Mouse (Mus musculus) CH12.LX (cell line): ENCODE measurements around the gene Htatsf1. TPM values are rescaled to one million over a fixed set of nuclear protein-coding genes. Genes with fewer than 3 reads are reported as not detected.

ENCODE experiments used
- DNase-seq: peaks from one replicate; pipeline ENCODE4 v3.0.0-alpha.2; 2013; ENCODE audit errors: extremely low read depth
- H3K27ac ChIP-seq: 2 replicates; pipeline ENCODE4 v1.5.1; 2012; ENCODE audit warnings: low read depth, mild to moderate bottlenecking, control low read depth, moderate library complexity; ENCODE audit not compliant: insufficient read depth
- H3K27me3 ChIP-seq: replicated peaks from 2 replicates; pipeline ENCODE3; 2012; ENCODE audit warnings: inconsistent platforms
- H3K36me3 ChIP-seq, 2 experiments: replicated peaks in 1 of 2; 2 replicates each; pipeline versions ENCODE3 to v1.6.1; 2012; ENCODE audit warnings: inconsistent platforms in 1 of 2, low read length in 1 of 2, mild to moderate bottlenecking in 1 of 2, mixed read lengths in 1 of 2, moderate library complexity in 1 of 2; ENCODE audit not compliant: control insufficient read depth in 1 of 2, insufficient read depth in 1 of 2
- H3K4me1 ChIP-seq, 2 experiments: 2 replicates each; pipeline ENCODE4 v1.6.1; 2012; ENCODE audit warnings: inconsistent platforms in 1 of 2, moderate library complexity in 1 of 2; ENCODE audit not compliant: insufficient read depth in 2 of 2, control insufficient read depth in 1 of 2
- H3K4me2 ChIP-seq: 2 replicates; pipeline ENCODE4 v1.6.1; 2012; ENCODE audit warnings: low read depth, mild to moderate bottlenecking, control low read depth; ENCODE audit not compliant: poor library complexity, insufficient read depth, severe bottlenecking
- H3K4me3 ChIP-seq, 3 experiments: fragments of 150-350 bp in 1 of 3; sonication (generic) in 1 of 3; replicated peaks in 1 of 3; 2 replicates each; pipeline versions ENCODE3 to v1.5.1; 2011 to 2012; ENCODE audit warnings: low read depth in 2 of 3, low read length in 2 of 3, mild to moderate bottlenecking in 2 of 3, moderate library complexity in 2 of 3, control low read depth in 1 of 3, improper control_type of control experiment in 1 of 3, inconsistent platforms in 1 of 3, mixed read lengths in 1 of 3; ENCODE audit not compliant: poor library complexity in 1 of 3
- H3K79me2 ChIP-seq: replicated peaks from 2 replicates; pipeline ENCODE4 v1.6.1; 2012; ENCODE audit warnings: mild to moderate bottlenecking, moderate library complexity; ENCODE audit not compliant: control insufficient read depth, poor library complexity, insufficient read depth, severe bottlenecking; ENCODE audit errors: extremely low read depth
- H3K9ac ChIP-seq: 2 replicates; pipeline ENCODE4 v1.6.1; 2012; ENCODE audit warnings: low read depth, mild to moderate bottlenecking, control low read depth, moderate library complexity; ENCODE audit not compliant: insufficient read depth
- H3K9me3 ChIP-seq: replicated peaks from 2 replicates; pipeline ENCODE3; 2012; ENCODE audit warnings: low read length, inconsistent platforms, mixed read lengths
- CHD1 ChIP-seq: IDR thresholded peaks from 2 replicates; pipeline ENCODE4 v1.6.1; 2012; ENCODE audit warnings: low read depth, low read length, improper control_type of control experiment, inconsistent platforms
- E2F4 ChIP-seq: IDR thresholded peaks from 2 replicates; pipeline ENCODE4 v1.6.1; 2011; ENCODE audit warnings: low read depth, low read length, improper control_type of control experiment; ENCODE audit not compliant: insufficient replicate concordance
- HCFC1 ChIP-seq: IDR thresholded peaks from 2 replicates; pipeline ENCODE4 v1.6.1; 2012; ENCODE audit warnings: low read depth, mild to moderate bottlenecking, inconsistent platforms, low read length, improper control_type of control experiment
- JUND ChIP-seq: conservative IDR thresholded peaks from 2 replicates; pipeline ENCODE4 v1.6.1; 2011; ENCODE audit warnings: low read depth, low read length, improper control_type of control experiment
- KAT2A ChIP-seq: IDR thresholded peaks from 2 replicates; pipeline ENCODE4 v1.6.1; 2012; ENCODE audit warnings: low read length, improper control_type of control experiment, inconsistent platforms; ENCODE audit not compliant: insufficient replicate concordance
- MAFK ChIP-seq: IDR thresholded peaks from 2 replicates; pipeline ENCODE4 v1.6.1; 2011; ENCODE audit warnings: low read length, improper control_type of control experiment; ENCODE audit not compliant: insufficient replicate concordance
- MAZ ChIP-seq: IDR thresholded peaks from 2 replicates; pipeline ENCODE4 v1.6.1; 2012; ENCODE audit warnings: low read depth, mild to moderate bottlenecking, inconsistent platforms, low read length, improper control_type of control experiment, moderate library complexity
- MEF2A ChIP-seq: IDR thresholded peaks from 2 replicates; pipeline ENCODE4 v1.6.1; 2014; ENCODE audit warnings: low read depth, mild to moderate bottlenecking, inconsistent platforms, low read length, improper control_type of control experiment, borderline replicate concordance
- MYC ChIP-seq: IDR thresholded peaks from 2 replicates; pipeline ENCODE4 v1.6.1; 2011; ENCODE audit warnings: low read depth, mild to moderate bottlenecking, improper control_type of control experiment, low read length
- NRF1 ChIP-seq: IDR thresholded peaks from 2 replicates; pipeline ENCODE4 v1.6.1; 2014; ENCODE audit warnings: low read depth, mild to moderate bottlenecking, inconsistent platforms, low read length, improper control_type of control experiment, moderate library complexity
- POLR2A ChIP-seq: IDR thresholded peaks from 2 replicates; pipeline ENCODE4 v1.6.1; 2011; ENCODE audit warnings: low read depth, mild to moderate bottlenecking, improper control_type of control experiment, low read length
- POLR2AphosphoS2 ChIP-seq: IDR thresholded peaks from 2 replicates; pipeline ENCODE4 v1.6.1; 2011; ENCODE audit warnings: low read depth, low read length, improper control_type of control experiment
- RAD21 ChIP-seq: IDR thresholded peaks from 2 replicates; pipeline ENCODE4 v1.6.1; 2011; ENCODE audit warnings: low read depth, mild to moderate bottlenecking, low read length, improper control_type of control experiment, moderate library complexity
- SMC3 ChIP-seq: IDR thresholded peaks from 2 replicates; pipeline ENCODE4 v1.6.1; 2011; ENCODE audit warnings: low read depth, low read length, improper control_type of control experiment
- TBP ChIP-seq: conservative IDR thresholded peaks from 2 replicates; pipeline ENCODE4 v1.6.1; 2011; ENCODE audit warnings: low read depth, low read length, improper control_type of control experiment
- USF1 ChIP-seq: IDR thresholded peaks from 2 replicates; pipeline ENCODE4 v1.6.1; 2014; ENCODE audit warnings: low read depth, mild to moderate bottlenecking, inconsistent platforms, low read length, improper control_type of control experiment
- USF2 ChIP-seq: conservative IDR thresholded peaks from 2 replicates; pipeline ENCODE4 v1.6.1; 2011; ENCODE audit warnings: low read depth, low read length, improper control_type of control experiment
- ZMIZ1 ChIP-seq: IDR thresholded peaks from 2 replicates; pipeline ENCODE4 v1.6.1; 2012; ENCODE audit warnings: low read depth, mild to moderate bottlenecking, inconsistent platforms, low read length, improper control_type of control experiment
- dilution Hi-C: fragments of 300-500 bp; cut with MboI; formaldehyde crosslinking; loops from 2 replicates; pipeline ENCODE4 v1.14.3; 2020; ENCODE audit warnings: low sequenced_read_pairs; ENCODE audit not compliant: extremely low pct_unique_long_range_greater_than_20kb, extremely low pct_ligation_motif_present
- in situ Hi-C: fragments of 300-500 bp; cut with MboI; formaldehyde crosslinking; loops from 3 replicates; pipeline ENCODE4 v1.14.3; 2019; ENCODE audit warnings: low sequenced_read_pairs, low pct_ligation_motif_present, low pct_unique_long_range_greater_than_20kb, mixed read lengths
- polyA plus RNA-seq: library from polyadenylated mRNA; unstranded; fragments of >175 nt; gene quantifications from 2 replicates; pipeline ENCODE4 v1.2.1, GENCODE M21; 2012; ENCODE audit warnings: low read depth; ENCODE audit not compliant: insufficient read length
- total RNA-seq, 2 experiments: library from RNA; depleted of rRNA; stranded (reverse); fragments of 300-350 nt in 1 of 2; fragments of >200 nt in 1 of 2; gene quantifications; 2 replicates each; pipeline ENCODE4 v1.2.3; 2012 to 2014

Htatsf1 gene
- total and polyA plus RNA-seq, 3 experiments = 22.4 to 45.5 (median 22.6) TPM

DNA sequence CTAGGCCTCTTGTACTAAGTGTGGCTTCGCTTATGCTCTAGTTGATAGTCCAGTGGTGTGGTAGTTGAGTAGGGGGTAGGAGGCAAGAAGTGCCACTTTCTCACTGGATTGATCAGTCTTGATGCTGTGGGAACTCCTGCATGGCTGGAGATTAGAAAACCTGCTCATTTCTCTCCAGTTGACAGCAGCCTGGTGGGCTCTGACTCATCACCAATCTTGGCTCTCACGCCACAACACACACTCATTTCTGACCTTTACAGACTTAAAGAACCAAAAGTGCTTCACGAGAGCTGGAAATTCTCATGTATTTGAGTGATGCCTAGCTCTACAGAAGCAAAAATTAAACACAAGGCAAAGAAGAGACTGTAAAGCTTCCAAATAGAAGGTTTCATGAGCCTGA, 53.6 kb downstream of the Htatsf1 start:
- no peak overlapping the region for H3K4me2 ChIP-seq
- no peak for DNase-seq
- H3K27me3 ChIP-seq = no peaks in the 10 kb centered on the region
- no peaks in the 10 kb centered on the region for H3K9me3 ChIP-seq
- in situ Hi-C loops = no loop called here
- TF ChIP-seq RAD21 = no peak
- TF ChIP-seq POLR2A = no peak
- TF ChIP-seq MEF2A = no peak
- no peak for TF ChIP-seq ZMIZ1
- no peak for TF ChIP-seq NRF1
- no peak for TF ChIP-seq KAT2A
- TF ChIP-seq TBP = no peak
- no peak for TF ChIP-seq MAFK
- TF ChIP-seq SMC3 = no peak
- no peak for TF ChIP-seq MAZ
- no peak for TF ChIP-seq USF2
- no peak for TF ChIP-seq HCFC1
- TF ChIP-seq POLR2AphosphoS2 = no peak
- no peak for TF ChIP-seq JUND
- no peak for TF ChIP-seq USF1
- no peak for TF ChIP-seq MYC
- TF ChIP-seq CHD1 = no peak
- TF ChIP-seq E2F4 = no peak
- H3K27ac ChIP-seq = no peak overlapping the region
- no peaks in the 10 kb centered on the region for H3K36me3 ChIP-seq
- no peak overlapping the region for H3K9ac ChIP-seq
- no peaks in the 10 kb centered on the region for H3K4me1 ChIP-seq
- dilution Hi-C loops = no loop called here
- H3K4me3 ChIP-seq = no peak overlapping the region
- H3K79me2 ChIP-seq = no peaks in the 10 kb centered on the region

Other genes with a start within 250 kb of the Htatsf1 start
- gene Map7d3, start 231.3 kb upstream of the Htatsf1 start, total RNA-seq (2012; rRNA removed) = not detected in 2 replicates
- not detected in 2 replicates for gene Map7d3, start 231.3 kb upstream of the Htatsf1 start, total RNA-seq (2014; rRNA removed)
- gene Map7d3, start 231.3 kb upstream of the Htatsf1 start, polyA plus RNA-seq = not detected in 2 replicates
- not detected in 2 replicates for gene Adgrg4, start 183.4 kb upstream of the Htatsf1 start, total RNA-seq (2012; rRNA removed)
- gene Adgrg4, start 183.4 kb upstream of the Htatsf1 start, total RNA-seq (2014; rRNA removed) = not detected in 2 replicates
- gene Adgrg4, start 183.4 kb upstream of the Htatsf1 start, polyA plus RNA-seq = not detected in 2 replicates
- gene Brs3, start 10.5 kb upstream of the Htatsf1 start, total RNA-seq (2012; rRNA removed) = not detected in 2 replicates
- not detected in 2 replicates for gene Brs3, start 10.5 kb upstream of the Htatsf1 start, total RNA-seq (2014; rRNA removed)
- not detected in 2 replicates for gene Brs3, start 10.5 kb upstream of the Htatsf1 start, polyA plus RNA-seq
- 0.17 TPM in 1 of 2 replicates, not detected in the other for gene Vgll1, start 34.5 kb downstream of the Htatsf1 start, total RNA-seq (2012; rRNA removed)
- 0.53 and 0.97 TPM in 2 replicates for gene Vgll1, start 34.5 kb downstream of the Htatsf1 start, total RNA-seq (2014; rRNA removed)
- not detected in 2 replicates for gene Vgll1, start 34.5 kb downstream of the Htatsf1 start, polyA plus RNA-seq
- 0.08 and 0.21 TPM in 2 replicates for gene Cd40lg, start 158.6 kb downstream of the Htatsf1 start, total RNA-seq (2012; rRNA removed)
- not detected in 2 replicates for gene Cd40lg, start 158.6 kb downstream of the Htatsf1 start, total RNA-seq (2014; rRNA removed)
- gene Cd40lg, start 158.6 kb downstream of the Htatsf1 start, polyA plus RNA-seq = 0.19 TPM in 1 of 2 replicates, not detected in the other